Mouse (Mus musculus): Measurements from ENCODE around the gene Zfp318.

Zfp318 gene

DNA sequence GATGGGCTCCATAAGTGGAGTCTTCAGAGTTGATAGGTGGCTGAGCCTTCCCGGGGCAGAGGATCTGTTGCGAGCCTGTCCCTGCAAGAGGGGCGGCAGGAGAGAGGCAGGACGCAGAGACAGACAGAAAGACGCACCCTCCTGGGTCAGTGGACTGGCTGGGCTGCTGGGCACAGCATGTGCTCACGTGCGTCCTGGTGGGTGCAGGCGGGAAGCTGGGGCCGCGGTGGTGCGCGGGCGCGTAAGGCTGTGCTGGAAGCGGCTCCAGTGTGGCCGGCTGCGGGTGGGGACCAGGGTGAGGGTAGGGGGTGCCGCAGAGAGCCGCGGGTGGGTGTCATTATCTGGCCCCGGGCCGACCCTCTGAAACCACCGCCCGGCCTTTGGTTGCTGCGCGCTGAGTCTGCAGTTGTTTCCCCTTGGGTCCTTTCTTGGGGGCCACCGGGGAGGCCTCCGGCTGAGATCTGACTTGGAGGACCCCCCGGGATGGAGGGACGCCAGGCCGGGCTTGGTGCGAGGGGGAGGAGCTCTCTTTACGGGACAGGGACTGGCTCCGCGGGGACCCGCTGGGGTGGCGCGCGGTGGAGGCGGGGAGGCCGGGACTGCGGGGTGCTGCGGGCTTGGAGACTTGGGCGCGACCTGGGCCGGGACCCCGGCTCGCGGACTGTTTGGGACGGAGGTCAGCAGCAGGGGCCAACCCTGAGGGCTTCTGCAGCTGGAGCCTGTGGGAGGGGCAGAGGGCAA lies 61.5 kb downstream of the Zfp318 start:
- DNase-seq (ENCODE audit: low read depth in 2 of 2, low spot score in 2 of 2), result no peak

DNA sequence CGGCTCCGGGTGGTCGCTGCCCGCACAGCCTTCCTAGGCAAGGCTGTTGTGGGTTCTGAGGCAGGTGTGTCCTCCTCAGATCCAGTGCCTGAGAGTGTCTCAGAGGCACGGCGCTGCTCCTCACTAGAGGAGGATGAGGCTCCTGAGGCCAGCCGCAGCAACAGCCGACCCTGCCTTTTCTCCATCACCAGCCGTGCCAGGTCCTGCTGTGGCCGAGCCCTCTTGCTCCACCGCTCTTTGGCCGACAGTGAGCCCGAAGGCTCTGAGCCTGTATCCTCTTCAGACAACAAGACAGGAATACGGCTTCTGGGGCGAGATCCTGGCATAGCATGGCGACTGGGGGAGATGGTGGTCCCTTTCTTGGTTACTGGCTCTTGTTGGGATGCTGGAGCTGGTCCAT lies 62.7 kb downstream of the Zfp318 start:
- no peak for DNase-seq (ENCODE audit: low read depth in 2 of 2, low spot score in 2 of 2)

DNA sequence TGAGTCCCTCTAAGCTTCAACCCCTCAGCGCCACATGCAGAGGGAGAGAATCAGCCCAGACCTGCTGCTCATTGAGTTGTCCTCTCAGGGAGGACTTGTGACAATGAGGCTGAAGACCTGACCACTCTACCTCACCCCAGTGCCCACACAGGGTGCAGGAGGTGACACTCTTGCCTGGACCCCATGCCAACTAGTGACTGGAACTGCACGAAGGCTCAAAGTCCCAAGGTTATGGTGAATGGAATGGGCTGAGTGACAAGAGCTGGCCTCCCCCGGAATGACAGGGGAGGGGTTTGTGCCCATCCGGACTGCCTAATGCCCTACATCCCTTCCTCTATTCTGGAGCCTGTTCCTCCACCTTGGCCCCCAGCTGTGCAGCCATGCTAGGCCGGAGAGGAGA lies 69.2 kb downstream of the Zfp318 start:
- DNase-seq (ENCODE audit: low read depth in 2 of 2, low spot score in 2 of 2), result no peak

DNA sequence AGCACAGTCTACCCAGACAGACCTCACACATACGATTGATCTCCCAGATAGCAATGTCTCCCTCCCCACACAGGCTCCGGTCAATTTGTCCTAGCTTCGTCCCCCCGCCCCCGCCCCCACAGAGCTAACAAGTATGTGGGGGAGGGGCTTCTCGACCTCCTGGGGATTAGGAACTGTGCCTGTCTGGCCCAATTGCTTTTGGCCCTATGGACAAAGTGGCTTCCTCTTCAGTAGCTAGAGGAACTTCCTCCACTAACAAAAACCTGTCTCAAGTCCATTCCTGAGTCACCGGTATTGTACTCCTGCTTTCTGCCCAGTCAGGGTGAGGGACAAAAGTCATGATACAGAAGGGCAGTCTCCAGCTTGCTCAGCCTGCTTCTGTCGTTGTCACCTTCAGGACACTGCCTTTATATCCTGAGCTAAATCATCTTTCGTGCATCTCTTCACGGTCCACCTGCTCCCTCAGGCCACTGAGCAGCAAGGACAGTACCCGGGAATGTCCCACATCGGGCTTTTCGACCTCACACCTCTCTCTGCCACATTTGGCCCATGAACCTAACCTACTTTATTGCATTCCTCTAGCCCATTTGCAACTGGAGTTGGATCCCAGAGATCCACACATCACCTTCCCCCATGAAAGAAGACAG lies 69.9 kb downstream of the Zfp318 start:
- no peak for DNase-seq (ENCODE audit: low read depth in 2 of 2, low spot score in 2 of 2)

DNA sequence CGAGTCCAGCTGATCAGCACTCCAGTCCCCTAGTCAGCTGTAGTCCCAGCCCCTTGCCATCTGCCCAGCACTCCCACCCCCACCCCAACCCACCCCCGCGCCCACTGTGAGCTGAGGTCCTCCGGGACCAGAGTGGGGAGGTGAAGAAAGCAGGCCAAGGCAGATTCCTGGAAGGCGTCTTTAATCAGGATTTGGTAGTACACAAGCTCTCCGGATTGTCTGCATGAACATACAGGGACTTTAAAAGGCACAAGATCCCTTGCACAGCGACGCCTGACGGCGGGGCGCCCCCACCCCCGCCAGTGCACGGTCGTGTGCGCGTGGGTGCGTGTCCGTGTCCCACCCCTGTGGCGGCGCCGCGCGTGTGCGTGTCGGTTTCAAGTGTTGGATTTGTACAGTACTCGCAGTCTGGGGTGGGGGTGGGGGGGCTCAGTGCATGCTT lies 70.5 kb downstream of the Zfp318 start:
- DNase-seq (ENCODE audit: low read depth in 2 of 2, low spot score in 2 of 2), result no peak

DNA sequence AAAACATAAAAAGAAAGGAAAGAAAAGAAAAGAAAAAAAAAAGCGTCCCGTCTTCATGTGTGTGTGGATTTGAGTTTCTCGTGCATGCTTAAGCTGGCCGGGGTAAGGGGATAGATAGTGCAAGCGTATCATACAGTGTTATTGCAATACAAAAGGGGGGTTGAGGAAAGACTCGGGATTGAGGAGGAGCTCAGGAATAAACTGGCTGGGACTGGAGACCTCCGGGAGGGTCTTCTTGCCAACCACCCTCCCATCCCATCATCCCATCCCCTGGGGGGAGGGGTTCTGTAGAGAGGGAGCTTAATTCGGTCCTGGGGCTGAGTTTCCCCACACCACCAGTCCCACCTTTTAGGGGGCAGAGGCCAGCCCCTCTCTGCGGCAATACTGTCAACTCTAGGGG lies 71.0 kb downstream of the Zfp318 start:
- no peak for DNase-seq (ENCODE audit: low read depth in 2 of 2, low spot score in 2 of 2)

DNA sequence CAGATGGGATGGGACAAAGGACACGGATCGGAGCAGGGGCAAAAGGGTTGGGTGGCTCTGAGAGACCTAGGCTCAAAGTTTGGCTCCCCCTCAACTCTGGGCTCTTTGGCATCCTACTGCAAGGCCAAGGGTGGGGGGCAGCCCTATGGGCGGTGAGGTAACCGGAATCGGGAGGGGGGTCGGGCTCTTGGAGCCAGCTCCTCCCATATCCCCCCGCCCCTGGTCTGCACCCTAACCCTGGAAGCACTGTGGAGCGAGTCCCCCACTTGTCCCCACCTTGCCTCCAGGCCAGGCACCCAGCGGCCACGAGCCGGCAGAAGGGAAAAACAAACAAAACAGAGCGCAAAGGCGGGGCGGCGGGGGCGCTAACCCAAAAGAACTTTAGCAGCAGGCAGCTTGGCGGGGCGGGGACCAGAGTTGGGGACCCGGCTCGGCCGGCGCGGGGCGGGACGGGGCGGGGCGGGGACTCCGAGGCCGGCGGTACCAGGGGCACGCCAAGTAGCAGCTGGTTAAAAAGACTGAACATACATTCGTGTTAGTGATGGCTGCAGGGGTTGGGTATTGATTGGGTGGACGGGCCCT lies 71.7 kb downstream of the Zfp318 start:
- DNase-seq (ENCODE audit: low read depth in 2 of 2, low spot score in 2 of 2), result no peak

DNA sequence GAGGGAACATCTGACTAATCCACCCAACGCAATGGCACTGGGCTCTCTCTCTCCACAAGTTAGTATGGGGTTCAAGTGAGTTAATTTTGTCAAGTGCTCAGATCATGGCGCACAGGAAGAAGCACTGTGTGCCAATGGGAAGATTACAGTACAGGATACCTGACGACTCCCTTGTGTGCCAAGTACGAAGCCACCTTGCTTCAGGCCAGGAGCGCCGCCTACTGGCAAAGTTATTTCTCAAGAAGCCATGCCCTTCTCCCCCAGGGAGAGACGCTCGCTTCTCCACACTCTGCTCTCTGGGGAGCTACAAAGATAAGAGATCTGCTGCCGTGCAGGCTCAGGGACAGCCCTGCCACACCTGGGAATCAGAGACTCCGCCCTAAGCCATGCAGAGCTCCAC lies 74.3 kb downstream of the Zfp318 start:
- peak; percentile 20 to 33 for DNase-seq (ENCODE audit: low read depth in 2 of 2, low spot score in 2 of 2)

DNA sequence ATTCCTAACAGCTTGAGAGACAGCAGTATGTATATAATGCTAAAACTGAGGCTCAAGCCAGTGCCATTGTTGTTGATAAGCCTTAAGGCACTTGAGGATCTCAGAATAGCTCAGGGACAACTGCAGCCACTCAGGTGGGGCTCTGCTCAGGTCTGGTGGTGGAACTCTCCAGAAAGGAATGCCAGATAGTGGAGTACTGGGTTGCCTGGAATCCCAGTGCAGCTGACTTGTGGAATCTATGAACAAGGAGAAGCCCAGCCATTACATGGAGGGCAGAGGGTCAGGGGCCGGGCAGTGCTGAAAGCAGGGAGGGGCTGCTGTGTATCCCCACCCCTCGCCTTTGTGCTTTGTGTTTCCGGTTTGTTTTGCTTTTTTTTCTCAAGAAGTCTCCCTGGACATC lies 74.9 kb downstream of the Zfp318 start:
- DNase-seq (ENCODE audit: low read depth in 2 of 2, low spot score in 2 of 2), result no peak

DNA sequence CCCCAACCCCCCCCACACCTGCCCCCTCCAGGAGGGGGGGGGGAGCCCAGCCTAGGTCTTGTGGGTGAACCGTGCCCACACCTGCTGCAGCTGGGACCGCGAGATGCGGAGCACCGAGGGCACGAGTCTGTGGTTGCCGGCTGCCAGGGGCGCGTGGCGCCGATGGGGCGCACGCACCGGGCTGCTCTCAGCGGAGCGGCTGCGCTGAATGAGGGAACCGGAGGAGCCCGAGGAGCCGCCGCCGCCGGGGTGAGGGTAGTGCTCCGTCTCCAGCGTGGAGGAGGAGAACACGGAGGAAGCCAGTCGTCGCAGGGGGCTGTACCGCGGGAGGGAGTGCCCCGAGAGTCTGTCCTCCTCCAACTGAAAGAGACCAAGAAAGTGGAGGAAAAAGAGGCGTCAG lies 77.1 kb downstream of the Zfp318 start:
- no peak for DNase-seq (ENCODE audit: low read depth in 2 of 2, low spot score in 2 of 2)

DNA sequence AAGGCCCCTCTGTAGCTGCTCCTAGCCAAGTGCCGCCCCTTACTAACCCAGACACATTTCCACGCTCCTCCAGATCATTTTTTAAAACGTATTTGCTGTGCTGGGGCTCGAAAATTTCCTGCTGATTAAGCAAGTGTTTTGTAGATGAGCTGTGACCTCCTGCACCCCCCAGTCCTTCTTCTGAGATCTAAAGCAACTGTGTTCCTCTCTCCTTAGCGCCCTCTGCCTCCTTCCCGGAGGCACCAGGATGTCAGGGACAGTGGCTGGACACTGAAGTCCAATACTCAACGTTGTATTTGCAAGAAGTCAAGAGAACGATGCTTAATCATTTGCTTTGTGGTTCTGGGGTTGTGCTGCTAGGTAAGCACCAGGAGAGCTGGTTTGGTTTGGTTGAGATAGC lies 77.8 kb downstream of the Zfp318 start:
- no peak for DNase-seq (ENCODE audit: low read depth in 2 of 2, low spot score in 2 of 2)

DNA sequence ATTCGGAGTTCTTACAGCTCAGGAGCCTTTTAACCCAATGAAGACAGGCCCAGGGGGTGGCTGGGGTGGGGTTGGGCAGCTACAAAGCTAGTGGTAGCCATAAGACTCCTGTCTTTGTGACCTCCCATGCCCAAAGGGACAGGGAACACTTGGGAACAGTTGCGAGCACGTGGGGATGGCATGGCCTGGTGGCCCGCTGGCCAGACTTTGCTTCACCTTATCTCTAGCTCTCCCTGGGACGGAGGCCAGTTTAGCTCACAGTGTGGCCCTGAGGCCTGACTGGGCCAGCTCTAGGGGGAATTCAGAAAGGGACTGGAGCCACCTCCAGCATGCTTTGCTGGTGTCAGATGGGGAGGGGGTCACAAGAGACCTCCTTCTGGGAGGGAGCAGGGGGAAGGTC lies 78.7 kb downstream of the Zfp318 start:
- DNase-seq (ENCODE audit: low read depth in 2 of 2, low spot score in 2 of 2), result no peak

DNA sequence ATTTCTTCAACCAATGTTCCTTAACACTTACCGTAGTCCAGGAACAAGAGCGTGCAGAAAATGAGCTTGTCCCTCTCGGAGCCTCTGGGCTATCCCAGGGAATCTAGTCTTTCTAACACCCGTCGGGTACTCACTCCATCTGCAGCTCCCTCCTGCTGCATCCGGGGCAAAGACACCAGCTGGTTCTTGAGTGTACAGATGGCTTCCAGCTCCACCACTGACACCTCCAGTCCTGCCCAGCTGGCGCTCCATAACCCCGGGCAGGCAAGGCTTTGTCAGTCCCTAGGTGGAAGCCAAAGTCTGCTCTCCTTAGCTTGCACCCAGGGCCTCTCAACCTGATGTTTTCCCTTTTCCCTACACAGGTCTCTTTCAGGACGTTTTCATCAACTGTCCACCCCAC lies 84.3 kb downstream of the Zfp318 start:
- DNase-seq (ENCODE audit: low read depth in 2 of 2, low spot score in 2 of 2), result no peak
